Mouse (Mus musculus) liver, embryonic 16.5 days (tissue): ENCODE results near the gene Hps5. TPM values are rescaled to one million over a fixed set of nuclear protein-coding genes. Genes with fewer than 3 reads are reported as not detected.
"Not testable (repeated sequence)": the region's sequence is repeated elsewhere in the genome, so short reads cannot be mapped to it uniquely, and the experiment has no call there.

Experiments
- ATAC-seq: fragments of 200-750 bp; cut with Nextera tagmentation; 2 replicates; pipeline ENCODE4 v1.8.0; 2017; ENCODE audit warnings: low read depth, mild to moderate bottlenecking, moderate number of reproducible peaks, moderate library complexity
- H3K27ac ChIP-seq: fragments of 300-500 bp; sonication (generic); 2 replicates; pipeline ENCODE4 v1.5.1; 2014; ENCODE audit warnings: mild to moderate bottlenecking, low read length
- H3K27me3 ChIP-seq: fragments of 300-500 bp; sonication (generic); 2 replicates; pipeline ENCODE4 v1.6.1; 2014; ENCODE audit warnings: low read depth, low read length, mixed read lengths; ENCODE audit not compliant: control insufficient read depth, insufficient read depth
- H3K36me3 ChIP-seq: fragments of 300-500 bp; sonication (generic); 2 replicates; pipeline ENCODE4 v1.6.1; 2014; ENCODE audit warnings: mild to moderate bottlenecking; ENCODE audit not compliant: control insufficient read depth, insufficient read depth
- H3K4me1 ChIP-seq: fragments of 300-500 bp; sonication (generic); 2 replicates; pipeline ENCODE4 v1.6.1; 2014; ENCODE audit warnings: low read depth, low read length, mixed read lengths; ENCODE audit not compliant: control insufficient read depth
- H3K4me2 ChIP-seq: fragments of 300-500 bp; sonication (generic); 2 replicates; pipeline ENCODE4 v1.6.1; 2014; ENCODE audit warnings: low read depth, low read length, mixed read lengths
- H3K4me3 ChIP-seq: fragments of 300-500 bp; sonication (generic); 2 replicates; pipeline ENCODE4 v1.5.1; 2014; ENCODE audit warnings: low read depth, mild to moderate bottlenecking, low read length
- H3K9ac ChIP-seq: fragments of 300-500 bp; sonication (generic); 2 replicates; pipeline ENCODE4 v1.6.1; 2014; ENCODE audit warnings: low read depth, low read length
- H3K9me3 ChIP-seq: fragments of 300-500 bp; sonication (generic); replicated peaks from 2 replicates; pipeline ENCODE4 v1.6.1; 2016; ENCODE audit warnings: low read length; ENCODE audit not compliant: control insufficient read depth
- WGBS: fragments of 180-500 bp; shearing (Covaris S2); extraction: QIAGEN DNeasy Blood & Tissue Kit; methylation state at CpG from one replicate; pipeline ENCODE4 v1.1.7; 2014; ENCODE audit not compliant: insufficient replicate concordance; 5-methylcytosine and 5-hydroxymethylcytosine counted together
- polyA plus RNA-seq: library from polyadenylated mRNA; unstranded; fragments of >200 nt; fragmentation: Nextera tagmentation; extraction: Ambion mirVana; gene quantifications from 2 replicates; pipeline ENCODE4 v1.2.1, GENCODE M21; 2015

Gene Hps5
- polyA plus RNA-seq, 1 experiment from 2014 or later, result 7.4 TPM

DNA sequence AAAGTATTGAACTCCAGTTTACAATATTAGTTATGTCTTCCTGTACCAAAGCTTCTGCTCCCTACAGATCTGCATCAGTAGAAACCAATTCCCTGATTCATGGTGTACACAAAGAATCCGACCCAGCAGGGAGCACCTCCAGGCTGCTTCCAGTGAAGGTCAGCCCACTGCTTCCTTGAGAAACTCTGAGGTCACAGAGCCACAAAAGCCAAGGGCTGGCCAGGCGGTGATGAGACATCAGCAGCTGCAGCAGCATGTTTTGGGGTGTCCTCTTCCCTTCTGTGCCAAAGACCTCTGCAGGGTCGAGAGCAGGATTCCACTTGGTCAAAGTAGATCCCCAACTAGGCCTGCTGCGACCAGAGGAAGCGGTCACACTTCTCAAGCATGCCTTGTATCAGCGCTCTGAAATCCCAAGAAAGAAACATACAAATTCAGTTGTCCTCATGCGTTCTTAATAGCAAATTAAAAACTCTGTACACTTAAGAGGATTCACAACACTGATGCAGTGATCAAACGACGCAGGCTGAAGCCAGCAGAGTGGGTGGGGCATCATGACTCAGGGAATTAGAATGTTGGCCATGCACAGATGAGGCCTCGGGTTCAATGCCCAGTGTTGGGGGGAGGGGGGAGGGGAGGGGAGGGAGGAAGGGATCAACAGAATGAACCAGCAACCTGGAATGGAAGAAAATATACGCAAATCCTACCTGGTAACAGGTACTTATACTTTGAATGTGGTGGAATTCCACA lies 34.6 kb downstream of the Hps5 start:
- ATAC-seq, result no peak
- no peak overlapping the region for H3K4me3 ChIP-seq
- no peak overlapping the region for H3K4me2 ChIP-seq
- no peaks in the 10 kb centered on the region for H3K9me3 ChIP-seq
- WGBS, result 60% methylated on average over 11 of the region's 11 CpGs
- H3K36me3 ChIP-seq, result peaks cover 8% of the 10 kb centered on the region
- no peaks in the 10 kb centered on the region for H3K27me3 ChIP-seq
- H3K9ac ChIP-seq, result no peak overlapping the region
- no peak overlapping the region for H3K27ac ChIP-seq
- H3K4me1 ChIP-seq, result no peaks in the 10 kb centered on the region; the same call in 1 of the 2 replicates

DNA sequence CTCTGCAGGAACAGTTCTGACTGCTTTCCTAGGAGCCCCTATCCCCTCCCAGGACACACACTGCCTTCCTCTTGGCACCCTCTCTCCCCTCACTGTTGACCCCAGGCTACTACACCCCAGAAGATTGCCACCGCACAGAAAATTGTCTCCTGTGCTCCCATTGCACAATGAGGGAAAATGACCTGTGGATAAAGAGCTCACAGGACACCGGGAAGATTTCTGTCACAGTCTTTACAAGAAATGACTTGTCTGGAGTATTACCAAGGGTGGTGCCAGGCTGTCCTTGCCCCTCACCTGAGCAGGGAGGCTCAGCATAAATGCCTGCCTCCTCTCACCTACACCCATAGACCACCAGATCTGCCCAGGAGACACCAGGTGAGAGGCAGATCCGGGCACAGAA lies 44.4 kb downstream of the Hps5 start, which contains the start of gene Saa2:
Saa2 (plus strand) TSS at position 301 of the 400 bp plus-strand sequence.
- no peaks in the 10 kb centered on the region for H3K4me1 ChIP-seq
- H3K9ac ChIP-seq, result no peak within 1 kb of the TSS
- H3K27ac ChIP-seq, result no peak within 1 kb of the TSS
- no peaks in the 10 kb centered on the region for H3K9me3 ChIP-seq
- WGBS, result 59% methylated on average over 3 of the region's 3 CpGs
- no peak within 1 kb of the TSS for H3K4me2 ChIP-seq
- H3K4me3 ChIP-seq, result no peak within 1 kb of the TSS
- H3K36me3 ChIP-seq, result no peaks in the 10 kb centered on the region
- no peaks in the 10 kb centered on the region for H3K27me3 ChIP-seq
- ATAC-seq, result no peak

DNA sequence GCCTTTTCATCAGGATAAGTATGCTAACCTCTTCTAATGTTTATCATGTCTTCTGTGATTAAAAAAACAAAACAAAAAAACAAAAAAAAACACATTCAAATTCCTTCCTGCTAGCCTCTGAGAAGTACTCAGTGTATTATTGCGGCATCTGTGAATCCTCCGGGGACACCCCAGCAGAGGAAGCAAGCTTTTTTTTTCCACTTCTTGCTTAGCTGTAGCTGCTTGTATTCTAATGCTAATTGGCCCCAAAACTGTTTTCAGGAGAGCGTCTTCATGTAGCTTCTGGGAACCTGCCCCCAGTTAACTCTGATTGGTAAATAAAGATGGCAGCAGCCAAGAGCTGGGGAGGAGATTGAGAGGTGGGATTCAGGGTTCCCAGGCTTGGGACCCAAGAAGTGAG lies 47.4 kb downstream of the Hps5 start:
- Histone ChIP-seq H3K4me1 (no peaks in the 10 kb centered on the region), H3K4me3 (no peak overlapping the region), H3K9me3 (no peaks in the 10 kb centered on the region), H3K36me3 (no peaks in the 10 kb centered on the region), H3K27me3 (no peaks in the 10 kb centered on the region), H3K27ac (no peak overlapping the region), H3K9ac (no peak overlapping the region), H3K4me2 (no peak overlapping the region)
- 64% methylated on average over 3 of the region's 3 CpGs for WGBS
- ATAC-seq, result no peak

DNA sequence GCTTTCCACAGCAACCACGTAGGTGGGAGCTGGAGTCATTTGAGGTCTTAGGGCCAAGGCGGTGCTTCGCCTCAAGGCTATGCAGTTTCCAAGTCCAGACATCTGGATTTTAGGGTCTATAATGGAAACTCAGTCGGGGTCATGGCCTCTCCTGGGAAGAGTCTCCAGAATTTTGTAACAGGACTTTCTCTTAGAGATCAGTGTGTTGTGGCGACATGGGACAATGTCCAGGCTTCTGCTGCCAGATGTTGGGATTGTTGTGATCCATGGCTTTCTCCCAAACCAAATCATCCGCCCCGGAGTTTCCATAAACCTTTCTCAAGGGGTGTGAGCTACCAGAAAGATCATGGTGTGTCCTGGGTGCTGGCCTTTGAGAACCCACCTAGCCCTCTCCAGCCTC lies 49.5 kb downstream of the Hps5 start:
- Histone ChIP-seq H3K4me3 (no peak overlapping the region), H3K36me3 (no peaks in the 10 kb centered on the region), H3K9me3 (no peaks in the 10 kb centered on the region), H3K4me2 (no peak overlapping the region), H3K4me1 (no peaks in the 10 kb centered on the region), H3K27me3 (no peaks in the 10 kb centered on the region), H3K27ac (no peak overlapping the region), H3K9ac (no peak overlapping the region)
- WGBS, result 68% methylated on average over 7 of the region's 7 CpGs
- ATAC-seq, result no peak

DNA sequence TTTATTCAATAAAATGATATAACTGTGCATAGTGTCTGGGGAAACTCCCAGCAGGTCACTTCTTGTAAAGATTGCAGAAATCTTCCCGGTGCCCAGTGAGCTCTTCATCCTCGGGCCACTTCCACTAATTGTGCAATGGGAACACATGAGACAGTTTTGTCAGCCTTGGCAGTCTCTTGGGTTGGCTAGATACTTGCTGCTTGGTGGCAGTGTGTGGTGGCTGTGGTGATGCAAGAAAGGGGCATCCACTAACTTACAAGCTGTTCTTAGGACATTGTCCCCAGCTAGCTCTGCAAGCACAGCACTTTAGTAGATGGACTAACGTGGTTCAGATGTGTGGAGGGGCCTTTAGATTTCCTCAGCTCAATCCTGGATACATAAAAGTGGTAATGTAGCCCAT lies 50.0 kb downstream of the Hps5 start:
- Histone ChIP-seq H3K4me1 (no peaks in the 10 kb centered on the region), H3K27ac (no peak overlapping the region), H3K4me3 (no peak overlapping the region), H3K36me3 (no peaks in the 10 kb centered on the region), H3K27me3 (no peaks in the 10 kb centered on the region), H3K4me2 (no peak overlapping the region), H3K9me3 (no peaks in the 10 kb centered on the region), H3K9ac (no peak overlapping the region)
- WGBS, result 51% methylated on average over 3 of the region's 3 CpGs
- ATAC-seq, result no peak

DNA sequence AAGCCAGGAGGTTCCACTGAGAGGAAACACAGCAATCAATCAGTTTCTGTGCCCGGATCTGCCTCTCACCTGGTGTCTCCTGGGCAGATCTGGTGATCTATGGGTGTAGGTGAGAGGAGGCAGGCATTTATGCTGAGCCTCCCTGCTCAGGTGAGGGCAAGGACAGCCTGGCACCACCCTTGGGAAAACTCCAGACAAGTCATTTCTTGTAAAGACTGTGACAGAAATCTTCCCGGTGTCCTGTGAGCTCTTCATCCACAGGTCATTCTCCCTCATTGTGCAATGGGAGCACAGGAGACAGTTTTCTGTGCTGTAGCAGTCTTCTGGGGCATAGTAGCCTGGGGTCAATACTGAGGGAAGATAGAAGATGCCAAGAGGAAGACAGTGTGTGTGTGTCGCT lies 53.0 kb downstream of the Hps5 start, which contains the start of gene Saa1:
Saa1 (minus strand) TSS at position 101 of the 400 bp plus-strand sequence.
- not testable (repeated sequence) for H3K36me3 ChIP-seq, H3K9ac ChIP-seq, ATAC-seq, H3K9me3 ChIP-seq, H3K27me3 ChIP-seq, H3K4me3 ChIP-seq, H3K4me2 ChIP-seq, H3K4me1 ChIP-seq, H3K27ac ChIP-seq
- WGBS, result 61% methylated on average over 3 of the region's 3 CpGs

DNA sequence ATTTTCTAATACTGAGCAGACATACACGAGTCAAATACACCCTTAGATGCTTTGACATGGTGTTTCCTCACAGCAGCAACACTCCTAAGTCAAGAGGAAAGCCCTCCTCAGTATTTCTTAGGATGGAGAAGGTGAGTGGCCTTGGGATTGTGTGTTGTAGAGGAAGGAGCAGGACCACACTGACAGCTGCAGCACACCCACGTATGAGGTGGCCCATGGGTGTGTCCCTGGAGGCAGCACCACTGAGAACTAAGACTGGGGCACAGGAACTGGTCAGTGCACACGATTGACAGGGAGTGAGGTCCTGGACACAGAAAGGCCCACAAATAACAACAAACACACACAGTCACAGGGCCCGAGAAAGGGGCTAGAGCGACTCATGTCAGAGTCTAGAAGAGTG lies 55.8 kb downstream of the Hps5 start:
- not testable (repeated sequence) for ATAC-seq, H3K27me3 ChIP-seq, H3K27ac ChIP-seq, H3K9ac ChIP-seq, H3K4me1 ChIP-seq, H3K4me3 ChIP-seq, H3K4me2 ChIP-seq, H3K36me3 ChIP-seq, H3K9me3 ChIP-seq
- 57% methylated on average over 5 of the region's 5 CpGs for WGBS

DNA sequence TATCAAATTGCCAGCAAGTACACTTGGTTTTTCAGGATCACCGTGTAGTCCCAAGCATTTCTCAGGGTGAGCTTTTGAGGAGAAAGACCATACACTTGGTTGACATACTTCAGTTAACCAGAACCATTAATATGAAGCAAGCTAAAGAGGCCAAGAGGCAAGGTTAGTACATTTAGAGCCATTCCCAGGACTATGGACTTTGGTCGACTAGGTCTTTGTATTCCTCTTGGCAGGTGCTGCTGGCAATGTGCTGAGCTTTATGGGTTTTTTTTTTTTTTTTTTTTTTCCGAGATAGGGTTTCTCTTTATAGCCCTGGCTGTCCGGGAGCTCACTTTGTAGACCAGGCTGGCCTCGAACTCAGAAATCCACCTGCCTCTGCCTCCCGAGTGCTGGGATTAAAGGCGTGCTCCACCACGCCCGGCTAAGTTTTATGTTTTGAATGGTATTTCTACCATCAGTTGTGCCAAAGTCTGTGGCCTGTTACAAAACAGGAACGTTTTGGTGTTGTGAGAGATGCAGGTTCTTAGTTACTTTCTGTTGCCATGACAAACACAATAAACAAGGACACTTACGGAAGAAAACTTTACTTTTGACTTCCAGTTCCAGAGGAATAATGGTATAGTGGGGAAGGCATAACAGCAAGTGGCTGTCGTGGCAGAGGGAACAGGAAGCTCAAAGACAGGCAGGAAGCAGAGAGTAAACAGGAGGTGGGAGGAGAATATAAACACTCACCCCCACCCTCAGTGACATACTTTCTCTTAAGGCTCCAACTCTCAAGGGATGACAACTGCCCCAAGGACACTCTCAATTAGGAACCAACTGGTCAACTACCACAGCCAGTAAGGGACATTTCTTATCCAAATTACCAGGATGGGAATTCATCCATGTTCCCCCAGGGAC lies 57.1 kb downstream of the Hps5 start:
- no peaks in the 10 kb centered on the region for H3K36me3 ChIP-seq
- WGBS, result 55% methylated on average over 12 of the region's 12 CpGs
- H3K4me2 ChIP-seq, result no peak overlapping the region
- no peaks in the 10 kb centered on the region for H3K27me3 ChIP-seq
- no peak overlapping the region for H3K27ac ChIP-seq
- ATAC-seq, result peak; percentile 65
- no peaks in the 10 kb centered on the region for H3K4me1 ChIP-seq
- H3K9ac ChIP-seq, result no peak overlapping the region
- H3K9me3 ChIP-seq, result no peaks in the 10 kb centered on the region
- no peak overlapping the region for H3K4me3 ChIP-seq

DNA sequence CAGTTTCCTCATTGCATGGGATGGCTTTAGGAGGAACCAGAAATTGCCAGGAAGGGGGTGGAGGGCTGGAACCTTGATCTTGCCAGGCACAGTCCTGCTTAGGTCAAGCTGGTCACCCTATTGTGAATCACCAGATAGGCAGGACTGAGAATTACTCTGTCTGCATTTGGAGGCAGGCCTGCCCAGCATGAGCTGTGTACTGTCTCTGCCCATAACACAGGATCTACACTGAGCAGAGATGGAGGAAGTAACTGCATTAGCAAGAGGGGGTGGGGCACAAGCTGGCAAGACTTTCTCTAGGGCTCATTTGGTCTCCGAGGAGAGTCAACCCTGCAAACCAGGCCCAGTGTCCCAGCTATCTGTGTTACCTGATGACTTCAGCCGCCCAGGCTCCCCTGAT lies 60.9 kb downstream of the Hps5 start:
- H3K9me3 ChIP-seq, result no peaks in the 10 kb centered on the region
- no peaks in the 10 kb centered on the region; the same call in 1 of the 2 replicates for H3K4me1 ChIP-seq
- ATAC-seq, result no peak
- no peak overlapping the region for H3K4me2 ChIP-seq
- H3K4me3 ChIP-seq, result no peak overlapping the region
- WGBS, result 40% methylated on average over 2 of the region's 2 CpGs
- H3K27ac ChIP-seq, result no peak overlapping the region
- H3K27me3 ChIP-seq, result no peaks in the 10 kb centered on the region
- H3K9ac ChIP-seq, result no peak overlapping the region
- no peaks in the 10 kb centered on the region for H3K36me3 ChIP-seq
